8 mouse cellular contexts compared by ENCODE assay signal in genomic region chr13:54447496-54448224, GRCm38 (mm10). TPM values are rescaled to one million over a fixed set of nuclear protein-coding genes. Genes with fewer than 3 reads are reported as not detected.
DNase-seq lines count a peak whose midpoint lies in the region; ATAC-seq and TF ChIP-seq lines count a peak whose summit lies in the region.

No protein-coding gene starts in this region.

- no peaks in the 10 kb centered on the region for H3K27me3 ChIP-seq in thymus, adult 2 months (ENCODE audit: control insufficient read depth, insufficient read depth, low read length)
- no peaks in the 10 kb centered on the region for H3K27me3 ChIP-seq in embryonic facial prominence, embryonic 14.5 days (replicated peaks; ENCODE audit: control insufficient read depth, insufficient read depth, low read length)
- no peaks in the 10 kb centered on the region for H3K27me3 ChIP-seq in hindbrain, embryonic 16.5 days (replicated peaks; ENCODE audit: control insufficient read depth, insufficient read depth, low read length)
- no peaks in the 10 kb centered on the region for H3K27me3 ChIP-seq in limb, embryonic 13.5 days
- no peaks in the 10 kb centered on the region for H3K27me3 ChIP-seq in neural tube, embryonic 11.5 days (ENCODE audit: control insufficient read depth, insufficient read depth, low read length)

- H3K27ac ChIP-seq in thymus, adult 2 months (ENCODE audit: control insufficient read depth, insufficient read depth, low read length): no peak overlapping the region
- peak overlapping the region; percentile 1; the same call in 1 of the 2 replicates for H3K27ac ChIP-seq in embryonic facial prominence, embryonic 14.5 days (replicated peaks; ENCODE audit: low read depth, low read length)
- no peak overlapping the region; the same call in 1 of the 2 replicates for H3K27ac ChIP-seq in hindbrain, embryonic 16.5 days (ENCODE audit: low read depth, low read length)
- H3K27ac ChIP-seq in limb, embryonic 13.5 days: no peak overlapping the region
- no peak overlapping the region for H3K27ac ChIP-seq in neural tube, embryonic 11.5 days (ENCODE audit: low read depth, low read length)

- no peaks in the 10 kb centered on the region for H3K9me3 ChIP-seq in embryonic facial prominence, embryonic 14.5 days (ENCODE audit: control insufficient read depth, low read length)
- H3K9me3 ChIP-seq in hindbrain, embryonic 16.5 days (ENCODE audit: control insufficient read depth, low read length): no peaks in the 10 kb centered on the region
- H3K9me3 ChIP-seq in limb, embryonic 13.5 days: no peaks in the 10 kb centered on the region
- no peaks in the 10 kb centered on the region for H3K9me3 ChIP-seq in neural tube, embryonic 11.5 days (ENCODE audit: control insufficient read depth, low read length)

- TF ChIP-seq POLR2A in thymus, adult 2 months (IDR thresholded peaks at IDR 0.05; ENCODE audit: control insufficient read depth, extremely low read depth, insufficient read depth, low read length, poor library complexity): no peak

- no peak overlapping the region for H3K4me3 ChIP-seq in thymus, adult 2 months (ENCODE audit: control insufficient read depth, insufficient read depth, low read length)
- H3K4me3 ChIP-seq in embryonic facial prominence, embryonic 14.5 days (ENCODE audit: low read depth, low read length): no peak overlapping the region
- no peak overlapping the region for H3K4me3 ChIP-seq in hindbrain, embryonic 16.5 days (ENCODE audit: low read length)
- peak overlapping the region; percentile 16; the same call in 1 of the 2 replicates for H3K4me3 ChIP-seq in limb, embryonic 13.5 days
- H3K4me3 ChIP-seq in neural tube, embryonic 11.5 days (ENCODE audit: low read depth, low read length): no peak overlapping the region

- peak; percentile 76 for ATAC-seq in embryonic facial prominence, embryonic 14.5 days (ENCODE audit: low read depth)
- ATAC-seq in hindbrain, embryonic 16.5 days: peak; percentile 55; the same call in 1 of the 2 replicates
- ATAC-seq in limb, embryonic 13.5 days (ENCODE audit: low FRiP score, low read depth): peak; percentile 74; the same call in 1 of the 2 replicates
- ATAC-seq in neural tube, embryonic 11.5 days (ENCODE audit: insufficient read depth, low FRiP score, low TSS enrichment): no peak

- peak; percentile 30 for DNase-seq in thymus, adult 2 months
- DNase-seq in thymus, adult 18-20 months: no peak
- peak; percentile 90 for DNase-seq in embryonic facial prominence, embryonic 14.5 days (ENCODE audit: low spot score)
- peak; percentile 56 for DNase-seq in neural tube, embryonic 11.5 days (ENCODE audit: low spot score)
- no peak for DNase-seq in urinary bladder, adult 2 months (ENCODE audit: low spot score)
- no peak for DNase-seq in testis, postnatal 10 days (ENCODE audit: low spot score)

- no peaks in the 10 kb centered on the region for H3K36me3 ChIP-seq in thymus, adult 2 months (ENCODE audit: control insufficient read depth, insufficient read depth, low read length)
- no peaks in the 10 kb centered on the region for H3K36me3 ChIP-seq in embryonic facial prominence, embryonic 14.5 days (ENCODE audit: control insufficient read depth, insufficient read depth, low read length)
- no peaks in the 10 kb centered on the region for H3K36me3 ChIP-seq in hindbrain, embryonic 16.5 days (ENCODE audit: control insufficient read depth, insufficient read depth, low read length)
- H3K36me3 ChIP-seq in limb, embryonic 13.5 days: no peaks in the 10 kb centered on the region
- H3K36me3 ChIP-seq in neural tube, embryonic 11.5 days (ENCODE audit: control insufficient read depth, insufficient read depth, low read length): no peaks in the 10 kb centered on the region

- WGBS in thymus, adult 2 months: 12% methylated on average over 15 of the region's 15 CpGs
- 4% methylated on average over 14 of the region's 15 CpGs for WGBS in embryonic facial prominence, embryonic 14.5 days
- WGBS in hindbrain, embryonic 16.5 days: 4% methylated on average over 15 of the region's 15 CpGs
- WGBS in limb, embryonic 13.5 days: under 1% methylated on average over 15 of the region's 15 CpGs
- WGBS in neural tube, embryonic 11.5 days: 2% methylated on average over 15 of the region's 15 CpGs

- no peaks in the 10 kb centered on the region for H3K4me1 ChIP-seq in thymus, adult 2 months (replicated peaks; ENCODE audit: control insufficient read depth, insufficient read depth, low read length)
- H3K4me1 ChIP-seq in embryonic facial prominence, embryonic 14.5 days (ENCODE audit: control insufficient read depth, insufficient read depth, low read length): no peaks in the 10 kb centered on the region
- peaks cover 6% of the 10 kb centered on the region for H3K4me1 ChIP-seq in hindbrain, embryonic 16.5 days (ENCODE audit: control insufficient read depth, insufficient read depth, low read depth, low read length)
- H3K4me1 ChIP-seq in limb, embryonic 13.5 days: peaks cover 16% of the 10 kb centered on the region
- 0 out of 2 replicates have a peak, but pooled peaks cover 3% of the 10 kb centered on the region for H3K4me1 ChIP-seq in neural tube, embryonic 11.5 days (ENCODE audit: control insufficient read depth, insufficient read depth, low read length)

- peak overlapping the region; percentile 37 for H3K4me2 ChIP-seq in embryonic facial prominence, embryonic 14.5 days (ENCODE audit: low read depth, low read length)
- peak overlapping the region; percentile 39 for H3K4me2 ChIP-seq in hindbrain, embryonic 16.5 days (ENCODE audit: low read length)
- peak overlapping the region; percentile 55 for H3K4me2 ChIP-seq in limb, embryonic 13.5 days (replicated peaks)
- 0 out of 2 replicates have a peak overlapping the region, but pooled peaks have one; percentile 2 for H3K4me2 ChIP-seq in neural tube, embryonic 11.5 days (ENCODE audit: low read depth)

- H3K9ac ChIP-seq in embryonic facial prominence, embryonic 14.5 days (ENCODE audit: low read depth, low read length): peak overlapping the region; percentile 1; the same call in 1 of the 2 replicates
- no peak overlapping the region for H3K9ac ChIP-seq in hindbrain, embryonic 16.5 days (ENCODE audit: low read depth, low read length)
- H3K9ac ChIP-seq in limb, embryonic 13.5 days: no peak overlapping the region
- H3K9ac ChIP-seq in neural tube, embryonic 11.5 days (ENCODE audit: low read length): no peak overlapping the region

- TF ChIP-seq CTCF in thymus, adult 2 months (IDR thresholded peaks at IDR 0.05; ENCODE audit: borderline replicate concordance, control insufficient read depth, extremely low read depth, insufficient read depth, low read length, poor library complexity): no peak

RNA-seq across cellular contexts. Expression of gene Thoc3, which starts 21.0 kb away (rescaled TPM):
- polyA plus RNA-seq in thymus, adult 2 months (2012; rRNA removed): 51.1 and 69.3 TPM in 2 replicates
- polyA plus RNA-seq in embryonic facial prominence, embryonic 14.5 days (2014; fragmentation: Nextera tagmentation; extraction: Ambion mirVana): 105 and 126 TPM in 2 replicates
- polyA plus RNA-seq in hindbrain, embryonic 16.5 days (2015; fragmentation: Nextera tagmentation; extraction: Ambion mirVana): 93.8 and 94.8 TPM in 2 replicates
- 131 and 142 TPM in 2 replicates for polyA plus RNA-seq in limb, embryonic 13.5 days (2015; fragmentation: Nextera tagmentation; extraction: Ambion mirVana)
- polyA plus RNA-seq in neural tube, embryonic 11.5 days (2014; fragmentation: Nextera tagmentation; extraction: Ambion mirVana): 153 and 154 TPM in 2 replicates
- 17.7 and 20.9 TPM in 2 replicates for polyA plus RNA-seq in urinary bladder, adult 2 months (2012; rRNA removed)

RNA-seq across cellular contexts. Expression of gene Simc1, which starts 55.9 kb away (rescaled TPM):
- polyA plus RNA-seq in thymus, adult 2 months (2012; rRNA removed): 11.6 and 12.4 TPM in 2 replicates
- 14.1 and 16.3 TPM in 2 replicates for polyA plus RNA-seq in embryonic facial prominence, embryonic 14.5 days (2014; fragmentation: Nextera tagmentation; extraction: Ambion mirVana)
- 20.4 and 23.7 TPM in 2 replicates for polyA plus RNA-seq in hindbrain, embryonic 16.5 days (2015; fragmentation: Nextera tagmentation; extraction: Ambion mirVana)
- polyA plus RNA-seq in limb, embryonic 13.5 days (2015; fragmentation: Nextera tagmentation; extraction: Ambion mirVana): 16.2 and 17.4 TPM in 2 replicates
- 19.5 and 26.6 TPM in 2 replicates for polyA plus RNA-seq in neural tube, embryonic 11.5 days (2014; fragmentation: Nextera tagmentation; extraction: Ambion mirVana)
- 5.4 and 5.8 TPM in 2 replicates for polyA plus RNA-seq in urinary bladder, adult 2 months (2012; rRNA removed)

Comparison
In these comparisons a context has a peak if more than half of its experiments do, and no peak if none do; other contexts are left out.
1. DNase-seq: peak in thymus, adult 2 months (single experiment), embryonic facial prominence, embryonic 14.5 days (single experiment) and neural tube, embryonic 11.5 days (single experiment); none in thymus, adult 18-20 months (0 of 2), urinary bladder, adult 2 months (single experiment) and testis, postnatal 10 days (single experiment).
2. H3K4me2 ChIP-seq: peak in every context shown above with its lines; median percentile 55 in limb, embryonic 13.5 days; 39 in hindbrain, embryonic 16.5 days; 37 in embryonic facial prominence, embryonic 14.5 days; 2 in neural tube, embryonic 11.5 days.